Mouse (Mus musculus) frontal cortex, adult (tissue): ENCODE results near the gene Tfb1m.
A peak's percentile ranks its signal among the peaks of the same experiment; 100 is the strongest.

Experiments used
- ATAC-seq: cut with Nextera tagmentation; 2 replicates; pipeline ENCODE4 v1.9.2; 2017; ENCODE audit warnings: mild to moderate bottlenecking, moderate library complexity, mixed read lengths; ENCODE audit not compliant: low TSS enrichment

Tfb1m gene

GRCm38 (mm10) chr17:3557331-3558311 is at the start of gene Tfb1m:
Gene Tfb1m, minus strand, starts transcription at chr17:3557781.
- peak; percentile 99 for ATAC-seq

- ATAC-seq: peak; percentile 81
Observed at GRCm38 (mm10) chr17:3602954-3603672, 45.5 kb upstream of the Tfb1m start.

GRCm38 (mm10) chr17:3598393-3598792 is 40.8 kb upstream of the Tfb1m start:
- no peak for ATAC-seq

GRCm38 (mm10) chr17:3597866-3598265 is 40.3 kb upstream of the Tfb1m start:
- ATAC-seq: no peak

GRCm38 (mm10) chr17:3597130-3597529 is 39.5 kb upstream of the Tfb1m start:
- no peak for ATAC-seq

GRCm38 (mm10) chr17:3570876-3571275 is 13.3 kb upstream of the Tfb1m start:
- ATAC-seq: peak; percentile 62; the same call in 1 of the 2 replicates

GRCm38 (mm10) chr17:3562405-3562804 is 4.8 kb upstream of the Tfb1m start:
- no peak for ATAC-seq

- ATAC-seq: no peak
Observed at GRCm38 (mm10) chr17:3560534-3560933, 3.0 kb upstream of the Tfb1m start.

GRCm38 (mm10) chr17:3558356-3558870 is 832 bp upstream of the Tfb1m start:
- ATAC-seq: no peak

- ATAC-seq: no peak
Observed at GRCm38 (mm10) chr17:3556251-3556650, 1.3 kb downstream of the Tfb1m start.

- ATAC-seq: no peak
Observed at GRCm38 (mm10) chr17:3547725-3548124, 9.9 kb downstream of the Tfb1m start.

- no peak for ATAC-seq
Observed at GRCm38 (mm10) chr17:3541033-3541432, 16.5 kb downstream of the Tfb1m start.

- ATAC-seq: no peak
Observed at GRCm38 (mm10) chr17:3540304-3540703, 17.3 kb downstream of the Tfb1m start.

- no peak for ATAC-seq
Observed at GRCm38 (mm10) chr17:3533425-3533824, 24.2 kb downstream of the Tfb1m start.

GRCm38 (mm10) chr17:3532254-3532653 is 25.3 kb downstream of the Tfb1m start, which contains the start of gene Cldn20:
Gene Cldn20, plus strand, starts transcription at chr17:3532554.
- no peak for ATAC-seq

GRCm38 (mm10) chr17:3531641-3532040 is 25.9 kb downstream of the Tfb1m start:
- ATAC-seq: no peak

GRCm38 (mm10) chr17:3530549-3530948 is 27.0 kb downstream of the Tfb1m start:
- no peak for ATAC-seq

- no peak for ATAC-seq
Observed at GRCm38 (mm10) chr17:3529523-3529922, 28.1 kb downstream of the Tfb1m start.

- ATAC-seq: no peak
Observed at GRCm38 (mm10) chr17:3527841-3528471, 29.6 kb downstream of the Tfb1m start.

GRCm38 (mm10) chr17:3520344-3520743 is 37.2 kb downstream of the Tfb1m start:
- no peak for ATAC-seq

- ATAC-seq: no peak
Observed at GRCm38 (mm10) chr17:3516406-3516805, 41.2 kb downstream of the Tfb1m start.

GRCm38 (mm10) chr17:3515851-3516250 is 41.7 kb downstream of the Tfb1m start:
- no peak for ATAC-seq
